Mouse (Mus musculus): Measurements from ENCODE around the gene Prss36.
A peak's percentile ranks its signal among the peaks of the same experiment; 100 is the strongest.

Prss36 gene

GRCm38 (mm10) chr7:127934075-127934474, 12.4 kb downstream of the Prss36 start:
- DNase-seq = no peak

GRCm38 (mm10) chr7:127932273-127933031, 14.1 kb downstream of the Prss36 start:
- no peak for DNase-seq

- no peak for DNase-seq
Observed at GRCm38 (mm10) chr7:127931351-127932135, 15.0 kb downstream of the Prss36 start.

GRCm38 (mm10) chr7:127930636-127931035, 15.9 kb downstream of the Prss36 start:
- DNase-seq = no peak

- DNase-seq = no peak
Observed at GRCm38 (mm10) chr7:127929923-127930322, 16.6 kb downstream of the Prss36 start, which contains the start of gene Prss8. Gene Prss8 (minus strand): TSS chr7:127930104.

GRCm38 (mm10) chr7:127928596-127928995, 17.9 kb downstream of the Prss36 start:
- no peak for DNase-seq

GRCm38 (mm10) chr7:127927726-127928125, 18.8 kb downstream of the Prss36 start:
- DNase-seq = no peak

- no peak for DNase-seq
Observed at GRCm38 (mm10) chr7:127926846-127927245, 19.7 kb downstream of the Prss36 start.

- no peak for DNase-seq
Observed at GRCm38 (mm10) chr7:127926066-127926465, 20.5 kb downstream of the Prss36 start.

- no peak for DNase-seq
Observed at GRCm38 (mm10) chr7:127925252-127925651, 21.3 kb downstream of the Prss36 start.

- no peak for DNase-seq
Observed at GRCm38 (mm10) chr7:127923714-127924113, 22.8 kb downstream of the Prss36 start.

GRCm38 (mm10) chr7:127922451-127923275, 23.9 kb downstream of the Prss36 start:
- no peak for DNase-seq

- peak; percentile 42 for DNase-seq
Observed at GRCm38 (mm10) chr7:127921516-127921915, 25.0 kb downstream of the Prss36 start.

GRCm38 (mm10) chr7:127919290-127919689, 27.2 kb downstream of the Prss36 start:
- DNase-seq = peak; percentile 41

- peak; percentile 48 for DNase-seq
Observed at GRCm38 (mm10) chr7:127918203-127918602, 28.3 kb downstream of the Prss36 start.

GRCm38 (mm10) chr7:127915293-127915692, 31.2 kb downstream of the Prss36 start:
- no peak for DNase-seq

GRCm38 (mm10) chr7:127912938-127913337, 33.6 kb downstream of the Prss36 start:
- no peak for DNase-seq

- peak; percentile 95 for DNase-seq
Observed at GRCm38 (mm10) chr7:127912190-127912871, 34.2 kb downstream of the Prss36 start, which contains the start of gene Kat8. Gene Kat8 (plus strand): TSS chr7:127912516.

GRCm38 (mm10) chr7:127908656-127909055, 37.9 kb downstream of the Prss36 start:
- no peak for DNase-seq

GRCm38 (mm10) chr7:127907939-127908338, 38.6 kb downstream of the Prss36 start:
- no peak for DNase-seq

- DNase-seq = peak; percentile 86
Observed at GRCm38 (mm10) chr7:127903971-127904796, 42.3 kb downstream of the Prss36 start, which contains the start of gene Bckdk. Gene Bckdk (plus strand): TSS chr7:127904082.
